Mouse (Mus musculus): ENCODE measurements around the gene Rsbn1l.

DNA sequence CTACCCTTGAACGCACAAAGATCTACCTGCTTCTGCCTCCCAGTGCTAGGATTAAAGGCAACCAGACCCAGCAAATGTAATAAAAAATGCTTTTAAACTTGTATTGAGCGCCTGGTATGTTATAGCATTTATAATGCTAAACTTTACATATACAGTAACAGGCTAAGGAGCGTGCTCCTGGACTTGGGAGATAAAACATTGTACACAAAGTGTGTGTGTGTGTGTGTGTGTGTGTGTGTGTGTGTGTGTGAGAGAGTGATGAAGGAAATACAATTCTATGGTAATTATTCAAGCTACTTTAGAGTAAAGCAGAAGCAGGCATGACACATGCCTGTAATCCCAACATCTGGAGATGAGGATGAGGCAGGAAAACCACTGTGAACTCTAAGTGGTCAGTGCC lies at the start of gene Rsbn1l:
- TF ChIP-seq POLR2A (IDR thresholded peaks at IDR 0.05; ENCODE audit: borderline replicate concordance, insufficient read depth, low read length) (no peak), CTCF (IDR thresholded peaks at IDR 0.05; ENCODE audit: borderline replicate concordance, insufficient read depth, low read depth, low read length) (no peak)
